Mouse (Mus musculus): Measurements from ENCODE around the gene Prpf6.

GRCm38 (mm10) chr2:181698241-181698640 lies 106.6 kb downstream of the Prpf6 start, which contains the start of gene Lkaaear1:
- TF ChIP-seq POLR2A (IDR thresholded peaks at IDR 0.05; ENCODE audit: borderline replicate concordance, control insufficient read depth, low read depth, low read length) (no peak), CTCF (IDR thresholded peaks at IDR 0.05; ENCODE audit: control insufficient read depth, insufficient read depth, low read length) (no peak)
